Mouse (Mus musculus) layer of hippocampus, adult 9-11 months (tissue): ENCODE results near the gene Nisch.

Source experiments
- DNase-seq: peaks from one replicate; pipeline ENCODE4 v3.0.0; 2022

Nisch gene

DNA sequence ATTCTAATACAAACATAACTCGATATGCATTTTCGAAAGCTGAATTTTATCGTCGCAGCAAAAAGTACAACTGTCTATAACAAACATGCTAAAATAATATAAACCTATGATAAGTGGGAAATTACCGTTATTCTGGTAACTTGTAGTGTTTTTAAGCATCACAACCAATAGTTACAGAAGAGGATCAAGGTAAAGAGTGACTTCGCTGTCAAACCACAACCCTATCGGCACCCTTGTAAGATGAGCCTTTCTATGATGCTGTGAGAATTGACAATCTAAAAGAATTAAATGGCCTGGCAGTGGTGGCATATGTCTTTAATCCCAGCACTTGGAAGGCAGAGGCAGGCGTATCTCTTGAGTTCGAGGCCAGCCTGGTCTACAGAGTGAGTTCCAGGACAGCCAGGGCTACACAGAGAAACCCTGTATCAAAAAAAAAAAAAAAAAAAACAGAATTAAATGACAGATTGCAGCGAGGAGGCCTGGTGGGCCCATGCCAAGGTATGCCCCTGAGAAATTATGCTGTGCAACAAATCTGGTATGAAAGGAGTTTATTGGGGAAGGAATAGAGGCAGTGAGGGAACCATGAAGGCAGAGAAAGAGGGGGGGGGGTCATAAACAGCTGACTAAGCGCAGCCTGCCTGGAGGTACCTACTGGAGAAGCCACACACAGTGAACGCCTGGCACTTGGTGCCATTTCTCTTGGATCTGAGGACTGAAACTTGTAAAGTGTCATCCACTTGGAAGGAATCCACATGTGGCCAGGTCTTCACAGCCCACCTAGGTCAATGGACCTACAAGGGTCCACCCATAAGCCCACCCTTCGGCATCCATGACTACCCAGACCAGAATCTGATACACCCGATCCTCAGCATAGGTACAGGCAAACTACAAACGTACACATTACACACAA, 87.2 kb downstream of the Nisch start:
- DNase-seq = no peak

DNA sequence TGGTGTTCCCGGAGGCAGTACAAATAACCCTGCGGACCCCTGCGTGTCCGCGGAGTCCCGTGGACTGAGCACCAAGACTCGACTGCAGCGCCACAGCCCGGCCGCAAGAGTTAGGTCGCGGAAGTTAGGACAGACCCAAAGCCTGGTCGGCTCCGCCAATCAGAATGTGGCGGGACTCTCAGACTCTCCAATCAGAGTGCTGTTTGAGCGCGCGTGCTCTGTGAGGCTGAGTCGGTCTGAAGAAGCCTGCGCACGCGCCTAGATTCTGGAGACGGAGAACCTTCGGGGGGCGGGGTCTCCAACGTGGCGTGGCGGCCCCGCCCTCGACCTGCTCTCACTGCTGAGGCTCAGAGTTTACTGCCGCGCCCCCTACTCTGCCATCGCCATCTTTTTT, 87.9 kb downstream of the Nisch start, which contains the start of gene Smim4:
Gene Smim4 (minus strand): TSS at position 131 of the 394 bp plus-strand sequence.
- DNase-seq = peak; percentile 99

DNA sequence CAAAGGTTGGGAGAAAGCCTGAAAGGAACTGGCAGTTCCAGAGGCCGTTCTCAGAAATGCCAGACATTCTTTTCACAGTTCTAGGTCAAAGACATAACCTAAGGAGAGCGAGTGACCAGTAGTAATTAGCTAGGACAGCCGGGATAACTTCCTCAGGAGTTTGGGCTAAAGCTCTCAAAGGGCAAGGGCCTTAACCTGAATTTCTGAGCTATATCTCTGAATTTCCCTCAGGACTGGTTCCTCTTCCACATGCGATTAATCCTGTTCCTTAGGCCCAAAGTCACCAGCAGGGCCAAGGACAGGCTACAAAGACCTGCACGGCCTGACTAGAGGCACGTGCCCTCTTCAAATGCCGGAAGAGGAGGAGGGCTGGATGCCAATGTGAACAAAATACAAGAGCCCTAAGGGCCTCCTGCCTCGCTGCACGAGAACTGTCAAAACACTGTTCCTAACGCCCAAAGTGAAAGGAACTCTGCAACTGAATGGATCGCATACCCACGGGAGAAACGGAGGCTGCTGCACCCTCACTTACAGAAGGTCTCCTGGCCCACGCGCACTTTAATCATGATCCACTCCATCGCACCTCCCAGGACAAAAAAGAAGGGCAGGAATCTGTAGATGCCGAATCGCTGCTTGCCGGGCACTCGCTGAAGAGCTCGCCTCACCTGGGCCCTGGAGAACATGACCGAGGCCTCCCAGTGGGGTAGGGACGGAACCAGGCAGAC, 88.5 kb downstream of the Nisch start:
- no peak for DNase-seq

DNA sequence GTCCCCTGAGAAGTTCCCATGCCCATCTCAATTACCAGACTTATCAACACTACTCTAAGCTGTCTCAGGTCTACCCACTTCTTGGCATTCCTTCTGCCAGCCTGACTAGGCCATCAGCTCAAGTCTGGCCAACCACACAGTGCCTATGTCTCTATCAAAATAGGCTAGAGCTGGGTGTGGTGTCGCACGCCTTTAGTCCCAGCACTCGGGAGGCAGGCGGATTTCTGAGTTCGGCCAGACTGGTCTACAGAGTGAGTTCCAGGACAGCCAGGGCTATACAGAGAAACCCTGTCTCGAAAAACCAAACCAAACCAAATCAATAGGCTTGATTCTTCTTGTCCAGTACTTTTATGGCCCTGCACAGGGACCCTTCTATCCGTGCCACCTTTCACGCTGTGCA, 89.9 kb downstream of the Nisch start:
- DNase-seq = no peak

DNA sequence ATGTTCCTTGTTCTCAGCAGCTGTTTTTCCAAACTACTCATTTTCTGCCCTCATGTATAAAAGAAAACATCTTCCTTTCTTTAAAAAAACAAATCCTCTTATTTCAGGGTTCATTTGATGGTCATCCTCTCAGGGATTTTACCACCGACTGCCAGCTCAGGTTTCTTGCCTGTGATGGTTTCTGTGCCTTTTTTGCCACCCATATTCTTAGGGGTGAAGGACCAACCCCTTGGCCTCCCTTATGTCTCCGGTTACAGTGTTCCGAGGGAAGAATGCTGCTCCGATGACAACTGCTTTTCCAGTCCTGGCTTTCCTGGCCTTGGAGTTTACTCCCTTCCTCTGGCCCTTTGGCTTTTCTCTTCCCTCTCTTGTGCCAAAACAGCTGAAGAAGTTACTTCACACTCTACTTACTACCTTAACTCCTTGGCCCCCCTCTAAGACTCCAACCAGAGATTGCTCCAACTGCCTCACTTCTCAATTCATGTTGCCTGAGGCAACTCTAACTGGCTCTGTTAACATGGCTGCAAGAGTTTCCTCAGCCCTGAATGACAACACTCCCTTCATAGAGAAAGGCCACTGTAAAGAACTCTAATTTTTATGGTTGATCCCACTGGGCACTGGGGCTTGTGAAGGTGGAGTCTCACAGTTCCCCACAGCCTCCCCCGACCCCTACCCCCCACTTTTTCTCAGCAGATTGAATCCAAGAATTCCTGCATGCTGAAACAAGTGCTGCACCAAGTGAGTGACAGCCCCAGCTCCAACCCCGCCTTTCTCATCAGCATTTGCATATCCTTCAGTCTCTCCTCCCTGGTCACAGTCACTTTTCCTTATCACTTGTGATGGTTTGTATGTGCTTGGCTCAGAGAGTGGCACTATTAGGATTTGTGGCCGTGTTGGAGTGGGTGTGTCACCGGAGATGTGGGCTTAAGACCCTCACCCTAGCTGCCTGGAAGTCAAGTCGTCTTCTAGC, 91.4 kb downstream of the Nisch start:
- DNase-seq = no peak
